Mouse (Mus musculus): Measurements from ENCODE around the gene Olfr1417.

DNA sequence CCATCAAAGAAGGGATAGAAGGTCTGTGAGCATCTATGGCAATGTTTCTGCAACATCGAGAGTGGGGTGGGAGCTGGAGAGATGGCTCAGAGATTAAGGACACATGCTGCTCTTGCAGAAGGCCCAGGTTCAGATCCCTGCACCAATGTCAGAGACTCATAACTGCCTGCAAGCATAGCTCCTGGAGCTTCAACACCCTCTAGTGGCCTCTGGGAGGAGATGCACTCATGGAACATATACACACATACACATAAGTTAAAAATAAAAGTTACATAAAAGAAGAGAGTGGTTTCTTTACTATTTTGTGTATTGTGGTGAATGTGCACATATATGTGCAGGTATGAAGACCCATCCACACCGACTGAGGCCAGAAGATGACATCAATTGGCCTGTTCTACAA, 28.8 kb upstream of the Olfr1417 start:
- TF ChIP-seq CTCF (IDR thresholded peaks at IDR 0.05; ENCODE audit: insufficient read depth, low read length), result no peak
- no peak for TF ChIP-seq POLR2A (IDR thresholded peaks at IDR 0.05; ENCODE audit: borderline replicate concordance, extremely low read depth, low read depth, low read length)
